Mouse (Mus musculus) hindlimb bud, embryonic 11.5 days (tissue): ENCODE measurements around the gene Znhit3.

Experiments used
- DNase-seq: peaks from one replicate; pipeline ENCODE4 v3.0.0-alpha.2; 2012; ENCODE audit warnings: low read depth, low spot score; ENCODE audit errors: extremely low spot score

The Znhit3 gene

GRCm38 (mm10) chr11:84916053-84916702 lies at the start of gene Znhit3:
Gene Znhit3 (minus strand): TSS chr11:84916366.
- peak; percentile 81 for DNase-seq

GRCm38 (mm10) chr11:84963556-84963955 lies 47.4 kb upstream of the Znhit3 start:
- DNase-seq = no peak

- DNase-seq = no peak
Measured at GRCm38 (mm10) chr11:84962536-84962935, 46.4 kb upstream of the Znhit3 start.

- no peak for DNase-seq
Measured at GRCm38 (mm10) chr11:84961571-84961970, 45.4 kb upstream of the Znhit3 start.

GRCm38 (mm10) chr11:84960780-84961179 lies 44.6 kb upstream of the Znhit3 start:
- DNase-seq = no peak

GRCm38 (mm10) chr11:84960291-84960690 lies 44.1 kb upstream of the Znhit3 start:
- DNase-seq = no peak

GRCm38 (mm10) chr11:84959701-84960181 lies 43.6 kb upstream of the Znhit3 start:
- no peak for DNase-seq

GRCm38 (mm10) chr11:84959181-84959580 lies 43.0 kb upstream of the Znhit3 start:
- DNase-seq = no peak

- DNase-seq = no peak
Measured at GRCm38 (mm10) chr11:84958271-84958630, 42.1 kb upstream of the Znhit3 start.

- no peak for DNase-seq
Measured at GRCm38 (mm10) chr11:84957591-84958270, 41.6 kb upstream of the Znhit3 start, which contains the start of gene Car4. Gene Car4 (plus strand): TSS chr11:84957786.

- DNase-seq = no peak
Measured at GRCm38 (mm10) chr11:84957171-84957570, 41.0 kb upstream of the Znhit3 start.

GRCm38 (mm10) chr11:84956400-84956799 lies 40.2 kb upstream of the Znhit3 start:
- DNase-seq = no peak

- DNase-seq = no peak
Measured at GRCm38 (mm10) chr11:84952611-84953010, 36.4 kb upstream of the Znhit3 start.

GRCm38 (mm10) chr11:84948526-84948925 lies 32.4 kb upstream of the Znhit3 start:
- DNase-seq = no peak

GRCm38 (mm10) chr11:84948114-84948513 lies 31.9 kb upstream of the Znhit3 start:
- no peak for DNase-seq

- no peak for DNase-seq
Measured at GRCm38 (mm10) chr11:84947206-84947605, 31.0 kb upstream of the Znhit3 start.

- no peak for DNase-seq
Measured at GRCm38 (mm10) chr11:84945841-84946240, 29.7 kb upstream of the Znhit3 start.

GRCm38 (mm10) chr11:84944639-84945435 lies 28.7 kb upstream of the Znhit3 start:
- DNase-seq = no peak

- peak; percentile 54 for DNase-seq
Measured at GRCm38 (mm10) chr11:84943948-84944347, 27.8 kb upstream of the Znhit3 start.

- DNase-seq = no peak
Measured at GRCm38 (mm10) chr11:84940140-84940539, 24.0 kb upstream of the Znhit3 start.

GRCm38 (mm10) chr11:84939508-84940053 lies 23.4 kb upstream of the Znhit3 start:
- DNase-seq = no peak
